Mouse (Mus musculus): ENCODE data around the gene Gabbr2. TPM values are rescaled to one million over a fixed set of nuclear protein-coding genes. Genes with fewer than 3 reads are reported as not detected.

Gene Gabbr2
- total and polyA plus RNA-seq, 2 experiments from 2014 or later: 17.7 to 98.9 TPM

- Histone ChIP-seq H3K27me3 (ENCODE audit: insufficient read depth, low read length) (no peaks in the 10 kb centered on the region), H3K9me3 (ENCODE audit: low read length) (no peaks in the 10 kb centered on the region), H3K27ac (no peak overlapping the region), H3K36me3 (ENCODE audit: insufficient read depth, low read length) (no peaks in the 10 kb centered on the region), H3K4me1 (ENCODE audit: insufficient read depth, low read length) (peaks cover 19% of the 10 kb centered on the region), H3K9ac (replicated peaks; ENCODE audit: low read length) (no peak overlapping the region), H3K4me3 (ENCODE audit: low read length) (no peak overlapping the region), H3K4me2 (ENCODE audit: low read depth, low read length) (no peak overlapping the region)
- TF ChIP-seq CTCF (IDR thresholded peaks at IDR 0.05; ENCODE audit: low read depth): no peak
- ATAC-seq (no peak), DNase-seq (ENCODE audit: low spot score) (no peak)
- WGBS: 29% methylated on average over 4 of the region's 4 CpGs
Observed at GRCm38 (mm10) chr4:46879943-46880342, 111.7 kb downstream of the Gabbr2 start.

- H3K27me3 ChIP-seq (ENCODE audit: insufficient read depth, low read length): no peaks in the 10 kb centered on the region
- H3K4me2 ChIP-seq (ENCODE audit: low read depth, low read length): no peak overlapping the region
- DNase-seq (ENCODE audit: low spot score) (no peak), ATAC-seq (no peak)
- no peaks in the 10 kb centered on the region for H3K9me3 ChIP-seq (ENCODE audit: low read length)
- no peak overlapping the region for H3K4me3 ChIP-seq (ENCODE audit: low read length)
- TF ChIP-seq CTCF (IDR thresholded peaks at IDR 0.05; ENCODE audit: low read depth): no peak
- H3K27ac ChIP-seq: no peak overlapping the region
- H3K4me1 ChIP-seq (ENCODE audit: insufficient read depth, low read length): peaks cover 5% of the 10 kb centered on the region
- WGBS: 83% methylated on average over 4 of the region's 4 CpGs
- H3K9ac ChIP-seq (replicated peaks; ENCODE audit: low read length): no peak overlapping the region
- H3K36me3 ChIP-seq (ENCODE audit: insufficient read depth, low read length): no peaks in the 10 kb centered on the region; the same call in 1 of the 2 replicates
Observed at GRCm38 (mm10) chr4:46872750-46873149, 118.9 kb downstream of the Gabbr2 start.

- H3K9ac ChIP-seq (replicated peaks; ENCODE audit: low read length): no peak overlapping the region
- no peak overlapping the region for H3K4me2 ChIP-seq (ENCODE audit: low read depth, low read length)
- no peaks in the 10 kb centered on the region for H3K27me3 ChIP-seq (ENCODE audit: insufficient read depth, low read length)
- no peak for TF ChIP-seq CTCF (IDR thresholded peaks at IDR 0.05; ENCODE audit: low read depth)
- no peaks in the 10 kb centered on the region for H3K9me3 ChIP-seq (ENCODE audit: low read length)
- DNase-seq (ENCODE audit: low spot score) (no peak), ATAC-seq (no peak)
- no peak overlapping the region for H3K27ac ChIP-seq
- no peaks in the 10 kb centered on the region; the same call in 1 of the 2 replicates for H3K36me3 ChIP-seq (ENCODE audit: insufficient read depth, low read length)
- peaks cover 5% of the 10 kb centered on the region for H3K4me1 ChIP-seq (ENCODE audit: insufficient read depth, low read length)
- no peak overlapping the region for H3K4me3 ChIP-seq (ENCODE audit: low read length)
- 51% methylated on average over 6 of the region's 6 CpGs for WGBS
Observed at GRCm38 (mm10) chr4:46870157-46870556, 121.5 kb downstream of the Gabbr2 start.

GRCm38 (mm10) chr4:46869380-46869779 lies 122.3 kb downstream of the Gabbr2 start:
- H3K27ac ChIP-seq: 0 out of 2 replicates have a peak overlapping the region, but pooled peaks have one; percentile 15
- 80% methylated on average over 2 of the region's 2 CpGs for WGBS
- no peak for ATAC-seq
- H3K4me1 ChIP-seq (ENCODE audit: insufficient read depth, low read length): peaks cover 5% of the 10 kb centered on the region
- no peaks in the 10 kb centered on the region for H3K9me3 ChIP-seq (ENCODE audit: low read length)
- no peak overlapping the region for H3K4me3 ChIP-seq (ENCODE audit: low read length)
- peak; percentile 45 for DNase-seq (ENCODE audit: low spot score)
- no peaks in the 10 kb centered on the region; the same call in 1 of the 2 replicates for H3K36me3 ChIP-seq (ENCODE audit: insufficient read depth, low read length)
- no peak for TF ChIP-seq CTCF (IDR thresholded peaks at IDR 0.05; ENCODE audit: low read depth)
- H3K4me2 ChIP-seq (ENCODE audit: low read depth, low read length): no peak overlapping the region
- no peaks in the 10 kb centered on the region for H3K27me3 ChIP-seq (ENCODE audit: insufficient read depth, low read length)
- H3K9ac ChIP-seq (replicated peaks; ENCODE audit: low read length): no peak overlapping the region

- Histone ChIP-seq H3K4me2 (ENCODE audit: low read depth, low read length) (no peak overlapping the region), H3K4me3 (ENCODE audit: low read length) (no peak overlapping the region), H3K9me3 (ENCODE audit: low read length) (no peaks in the 10 kb centered on the region), H3K27ac (peak overlapping the region; percentile 15; the same call in 1 of the 2 replicates), H3K4me1 (ENCODE audit: insufficient read depth, low read length) (peaks cover 5% of the 10 kb centered on the region), H3K36me3 (ENCODE audit: insufficient read depth, low read length) (no peaks in the 10 kb centered on the region; the same call in 1 of the 2 replicates), H3K9ac (replicated peaks; ENCODE audit: low read length) (no peak overlapping the region), H3K27me3 (ENCODE audit: insufficient read depth, low read length) (no peaks in the 10 kb centered on the region)
- ATAC-seq (no peak), DNase-seq (ENCODE audit: low spot score) (no peak)
- WGBS: 79% methylated on average over 3 of the region's 3 CpGs
- TF ChIP-seq CTCF (IDR thresholded peaks at IDR 0.05; ENCODE audit: low read depth): no peak
Observed at GRCm38 (mm10) chr4:46868921-46869320, 122.8 kb downstream of the Gabbr2 start.

- Histone ChIP-seq H3K27ac (no peak overlapping the region), H3K4me3 (ENCODE audit: low read length) (no peak overlapping the region), H3K36me3 (ENCODE audit: insufficient read depth, low read length) (no peaks in the 10 kb centered on the region; the same call in 1 of the 2 replicates), H3K9me3 (ENCODE audit: low read length) (no peaks in the 10 kb centered on the region), H3K4me2 (ENCODE audit: low read depth, low read length) (no peak overlapping the region), H3K9ac (replicated peaks; ENCODE audit: low read length) (no peak overlapping the region), H3K4me1 (ENCODE audit: insufficient read depth, low read length) (peaks cover 5% of the 10 kb centered on the region), H3K27me3 (ENCODE audit: insufficient read depth, low read length) (no peaks in the 10 kb centered on the region)
- WGBS: 74% methylated on average over 5 of the region's 5 CpGs
- DNase-seq (ENCODE audit: low spot score) (no peak), ATAC-seq (no peak)
- TF ChIP-seq CTCF (IDR thresholded peaks at IDR 0.05; ENCODE audit: low read depth): no peak
Observed at GRCm38 (mm10) chr4:46868181-46868580, 123.5 kb downstream of the Gabbr2 start.

GRCm38 (mm10) chr4:46867779-46868178 lies 123.9 kb downstream of the Gabbr2 start:
- H3K36me3 ChIP-seq (ENCODE audit: insufficient read depth, low read length): no peaks in the 10 kb centered on the region; the same call in 1 of the 2 replicates
- H3K4me3 ChIP-seq (ENCODE audit: low read length): no peak overlapping the region
- 85% methylated on average over 10 of the region's 10 CpGs for WGBS
- no peaks in the 10 kb centered on the region for H3K27me3 ChIP-seq (ENCODE audit: insufficient read depth, low read length)
- no peak overlapping the region for H3K9ac ChIP-seq (replicated peaks; ENCODE audit: low read length)
- ATAC-seq (no peak), DNase-seq (ENCODE audit: low spot score) (no peak)
- no peak overlapping the region for H3K4me2 ChIP-seq (ENCODE audit: low read depth, low read length)
- H3K9me3 ChIP-seq (ENCODE audit: low read length): no peaks in the 10 kb centered on the region
- no peak for TF ChIP-seq CTCF (IDR thresholded peaks at IDR 0.05; ENCODE audit: low read depth)
- no peak overlapping the region for H3K27ac ChIP-seq
- peaks cover 5% of the 10 kb centered on the region for H3K4me1 ChIP-seq (ENCODE audit: insufficient read depth, low read length)
